Mouse (Mus musculus): ENCODE data around the gene Cops3.

Gene Cops3

GRCm38 (mm10) chr11:59810480-59811158 lies 29.0 kb downstream of the Cops3 start:
- DNase-seq = no peak

DNA sequence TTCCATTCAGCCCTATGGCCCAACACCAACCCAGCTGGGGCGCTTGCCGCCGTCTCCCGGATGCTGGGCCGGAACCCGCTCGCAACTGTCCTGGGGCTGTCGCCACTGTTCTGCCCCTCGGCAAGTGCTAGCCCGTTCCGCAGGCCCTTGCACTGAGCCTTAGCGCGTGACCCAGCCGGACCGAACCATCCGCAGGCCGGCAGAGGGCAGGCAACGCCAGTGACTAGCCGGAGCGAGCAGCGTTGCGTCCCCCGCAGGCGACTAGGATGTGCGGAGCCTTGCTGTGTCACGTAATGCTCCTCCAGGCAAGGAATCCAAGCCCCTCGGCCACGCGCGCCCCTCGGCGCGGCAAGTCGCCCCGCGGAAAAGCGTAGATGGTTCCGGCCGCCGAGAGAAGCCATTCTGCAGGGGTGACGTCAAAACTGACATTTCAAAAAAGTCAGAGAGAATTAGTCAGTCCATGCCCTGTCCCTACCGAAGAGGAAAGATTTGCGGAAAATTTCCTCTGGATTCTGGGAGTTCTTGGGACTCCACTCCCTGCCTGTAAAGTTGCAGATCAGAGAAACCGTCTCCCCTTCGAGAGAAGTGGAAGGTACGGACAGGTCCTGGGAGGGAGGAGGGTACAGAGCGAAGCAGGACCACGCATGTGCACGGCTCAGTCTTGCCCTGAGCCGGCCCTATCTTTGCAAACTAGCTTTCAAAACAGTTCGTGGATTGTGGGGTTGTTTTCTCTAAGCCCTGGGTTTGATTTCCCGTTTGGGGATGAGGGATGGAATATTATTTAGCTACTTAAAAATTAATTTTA lies 29.8 kb downstream of the Cops3 start, which contains the start of gene Flcn:
TSS of gene Flcn (minus strand) at position 347 of the 805 bp plus-strand sequence.
- DNase-seq = peak; percentile 90

DNA sequence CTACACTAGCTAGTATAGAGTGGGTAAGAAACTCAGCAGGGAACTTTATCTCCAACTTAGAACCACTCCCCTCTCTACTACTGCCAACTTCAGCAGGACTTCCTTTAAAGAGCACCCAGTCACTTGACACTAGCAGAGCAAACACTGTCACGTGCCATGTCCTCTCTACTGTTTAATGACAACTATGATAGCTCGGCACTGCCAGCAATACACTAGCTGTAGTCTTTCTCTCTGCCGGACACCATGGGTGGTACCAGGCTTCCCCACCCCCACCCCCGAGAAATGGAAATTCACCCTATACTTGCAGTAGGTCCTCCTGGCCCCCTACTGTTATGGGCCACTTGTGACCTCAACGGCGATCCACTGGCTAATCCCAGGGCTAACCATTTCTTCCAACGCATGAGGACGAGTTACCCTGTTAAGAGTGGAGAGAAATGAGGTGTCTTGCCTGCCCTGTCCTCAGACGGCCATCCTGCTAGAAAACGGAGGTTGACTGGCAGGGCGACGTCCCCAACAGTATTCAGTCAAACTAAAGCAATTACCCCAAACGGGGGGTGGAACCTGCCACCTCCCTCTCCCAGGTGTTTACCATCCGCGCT lies 30.5 kb downstream of the Cops3 start:
- DNase-seq = peak; percentile 67

- DNase-seq = no peak
Measured at GRCm38 (mm10) chr11:59808170-59808960, 31.3 kb downstream of the Cops3 start.

DNA sequence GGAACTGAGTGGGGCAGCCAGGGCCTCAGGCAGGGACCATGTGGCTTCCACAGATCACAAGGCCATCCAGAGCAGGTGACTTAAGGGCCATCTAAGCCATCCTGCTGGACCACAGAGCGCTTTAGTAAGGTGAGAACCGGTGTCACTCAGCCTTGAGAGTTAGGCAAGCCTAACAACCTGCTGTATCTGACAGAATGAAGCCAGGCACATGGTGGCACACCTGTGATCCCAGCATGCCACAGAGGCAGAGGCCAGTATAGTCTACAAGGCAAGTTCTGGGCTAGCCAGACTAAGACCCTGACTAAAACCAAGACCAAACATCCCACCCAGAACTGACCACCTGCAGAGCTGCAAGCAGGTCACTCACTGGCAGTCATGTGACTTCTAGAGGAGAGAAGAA lies 34.0 kb downstream of the Cops3 start:
- DNase-seq = no peak

DNA sequence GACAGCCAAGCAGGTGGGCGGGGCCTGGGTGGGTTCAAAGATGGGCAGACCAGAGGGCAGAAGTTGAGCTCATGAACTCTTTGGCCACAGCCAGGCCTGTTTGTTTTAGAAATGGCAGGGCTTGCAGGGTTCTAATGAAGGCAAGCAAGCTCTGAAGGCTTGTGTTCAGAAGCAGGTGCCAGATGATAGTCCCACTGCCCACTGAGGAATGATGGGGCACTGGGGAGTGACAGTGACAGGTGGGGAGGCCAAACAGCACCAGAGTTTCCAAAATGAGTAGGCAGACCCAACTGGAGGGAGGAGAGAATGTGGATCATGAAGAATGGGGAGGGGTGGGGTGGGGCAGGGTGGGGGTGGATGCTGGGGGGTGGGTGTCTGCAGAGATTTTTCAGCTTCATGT lies 34.4 kb downstream of the Cops3 start:
- DNase-seq = no peak

DNA sequence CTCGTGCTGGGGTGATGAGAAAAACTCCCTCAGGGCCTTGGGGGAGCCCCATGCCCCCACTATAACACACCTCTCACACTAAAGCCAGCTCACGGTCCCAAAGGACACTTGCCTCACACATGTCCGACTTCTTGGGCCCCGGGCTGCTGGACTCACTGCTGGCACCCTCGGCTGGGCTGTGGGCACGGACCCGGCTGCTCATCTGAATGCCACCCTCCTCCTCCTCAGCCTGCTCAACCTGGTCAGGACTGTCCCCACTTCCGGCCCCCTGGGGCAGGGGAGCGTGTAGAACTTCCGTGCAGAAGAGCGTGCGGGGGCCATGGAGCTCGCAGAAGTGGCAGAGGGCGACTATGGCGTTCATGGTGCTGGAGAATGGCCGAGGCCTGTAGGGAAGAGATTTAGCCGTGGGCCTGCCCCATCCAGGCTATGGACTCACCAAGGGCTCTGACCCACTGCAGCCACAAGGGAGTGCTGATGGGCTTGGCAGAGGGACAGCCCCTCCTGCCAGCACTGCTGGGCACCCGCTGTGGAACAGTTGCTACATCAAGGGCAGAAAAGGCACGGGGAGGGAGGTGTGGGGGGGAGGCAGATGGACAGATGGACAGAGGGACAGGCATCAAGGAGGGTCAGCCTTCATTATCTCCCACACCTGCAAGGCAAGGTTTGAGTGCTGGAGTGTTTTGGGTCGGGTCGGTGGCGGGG lies 35.1 kb downstream of the Cops3 start:
- no peak for DNase-seq

DNA sequence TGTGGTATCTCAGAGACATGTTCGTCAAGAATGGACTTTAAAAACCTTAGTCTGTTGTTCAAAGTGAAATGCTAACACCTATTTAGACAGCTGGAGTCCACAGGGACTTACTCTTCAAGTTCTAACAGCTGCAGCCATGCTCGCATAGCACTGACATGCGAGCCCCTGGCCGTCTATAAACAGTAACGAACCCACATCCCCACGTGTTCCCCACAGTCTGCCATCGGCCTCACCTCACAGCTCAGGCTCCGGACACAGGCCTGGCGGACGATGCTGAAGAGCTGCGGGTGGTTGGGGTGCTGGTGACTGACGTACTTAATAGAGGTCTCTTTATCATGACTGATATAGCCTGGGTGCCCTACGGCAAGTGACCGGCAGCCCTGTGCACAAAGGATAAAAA lies 36.1 kb downstream of the Cops3 start:
- DNase-seq = no peak

DNA sequence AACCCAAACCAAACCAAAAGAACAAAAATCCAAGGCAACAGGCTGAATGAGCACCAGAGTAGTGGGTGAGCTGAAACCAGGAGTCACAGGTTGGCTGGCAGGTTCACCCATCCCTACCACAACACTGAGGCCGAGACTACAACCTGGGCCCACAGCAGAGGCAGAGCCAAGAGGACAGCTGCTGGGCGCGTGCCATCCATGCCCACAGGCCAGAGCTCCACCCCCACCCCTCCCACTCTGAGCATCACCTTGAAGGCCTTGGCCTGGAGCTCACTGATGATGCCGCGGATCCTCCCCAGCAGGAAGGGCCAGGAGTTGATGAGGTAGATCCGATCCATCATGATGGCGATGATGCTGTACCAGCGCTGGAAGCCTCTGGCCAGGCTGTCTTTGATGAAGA lies 37.8 kb downstream of the Cops3 start:
- no peak for DNase-seq

DNA sequence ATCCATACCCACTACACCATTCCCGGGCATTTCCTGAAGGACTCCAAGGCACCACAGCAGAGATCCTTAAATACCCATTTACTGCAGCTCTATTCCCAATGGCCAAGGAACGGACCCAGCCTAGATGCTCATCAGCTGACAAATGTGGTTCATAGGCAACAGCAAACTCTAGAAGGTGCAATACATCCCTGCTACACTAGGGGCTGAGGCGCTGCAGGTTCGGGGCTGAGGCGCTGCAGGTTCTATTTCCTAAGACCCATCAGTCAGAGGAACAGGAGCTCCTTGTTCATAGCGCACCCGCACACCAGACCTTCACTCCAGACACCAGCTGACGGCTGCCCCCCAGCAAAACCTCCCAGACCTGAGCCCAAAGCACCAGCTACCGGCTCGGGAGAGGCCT lies 39.2 kb downstream of the Cops3 start:
- no peak for DNase-seq

DNA sequence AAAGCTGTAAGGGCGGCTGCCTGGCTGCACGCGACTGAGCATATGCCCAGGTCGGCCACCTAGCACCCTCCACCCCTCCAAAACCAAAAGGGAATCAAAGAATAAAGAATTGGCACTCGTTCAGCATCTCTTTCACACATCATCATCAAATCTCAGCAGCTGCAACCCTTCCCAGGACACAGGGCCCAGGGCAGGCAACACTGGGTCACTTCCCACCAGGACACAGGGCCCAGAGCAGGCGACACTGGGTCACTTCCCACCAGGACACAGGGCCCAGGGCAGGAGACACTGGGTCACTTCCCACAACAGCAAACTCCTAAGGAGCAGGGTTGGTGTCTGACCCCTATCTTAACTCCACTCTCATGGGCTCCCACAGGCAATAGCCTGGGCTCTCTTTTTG lies 46.2 kb downstream of the Cops3 start:
- DNase-seq = no peak

GRCm38 (mm10) chr11:59789311-59789710 lies 50.3 kb downstream of the Cops3 start:
- no peak for DNase-seq

- peak; percentile 73 for DNase-seq
Measured at GRCm38 (mm10) chr11:59787199-59787781, 52.3 kb downstream of the Cops3 start, which contains the start of gene Pld6. TSS of gene Pld6 (minus strand) at chr11:59787645.

DNA sequence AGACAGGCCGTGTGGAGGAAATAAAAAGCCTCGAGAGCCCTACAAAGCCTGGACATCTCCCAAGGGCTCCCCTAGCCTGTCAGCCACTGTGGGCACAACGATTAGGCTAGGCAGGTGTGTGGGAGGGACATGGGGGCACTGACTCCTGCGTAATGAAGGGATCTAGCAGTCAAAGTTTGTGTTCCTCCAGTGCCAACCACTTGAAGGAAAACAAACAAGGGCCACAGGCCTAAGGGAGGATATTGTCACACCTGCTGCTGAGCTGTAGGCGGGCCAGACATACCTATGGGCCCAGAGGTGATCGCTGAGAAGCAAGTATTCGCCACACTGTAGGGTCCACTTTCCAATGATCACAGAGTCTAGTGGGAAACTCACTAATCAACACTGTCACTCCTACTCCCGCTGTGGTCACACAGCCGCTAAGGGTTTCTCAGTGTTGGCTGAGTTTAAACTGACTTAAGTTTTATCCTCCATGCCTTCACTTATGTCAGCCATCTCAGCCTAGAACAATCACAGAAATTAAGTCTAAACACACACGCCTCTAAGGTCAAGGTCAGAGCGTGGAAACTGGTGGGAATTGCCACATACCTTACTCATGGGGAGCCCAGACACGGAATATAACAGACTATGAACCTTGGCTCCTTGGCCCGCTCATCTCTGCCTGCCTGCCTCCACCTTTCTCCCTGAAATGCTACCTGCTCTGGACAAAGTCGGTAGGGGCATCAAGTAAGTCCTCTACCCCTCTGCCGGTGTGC lies 53.0 kb downstream of the Cops3 start:
- no peak for DNase-seq

DNA sequence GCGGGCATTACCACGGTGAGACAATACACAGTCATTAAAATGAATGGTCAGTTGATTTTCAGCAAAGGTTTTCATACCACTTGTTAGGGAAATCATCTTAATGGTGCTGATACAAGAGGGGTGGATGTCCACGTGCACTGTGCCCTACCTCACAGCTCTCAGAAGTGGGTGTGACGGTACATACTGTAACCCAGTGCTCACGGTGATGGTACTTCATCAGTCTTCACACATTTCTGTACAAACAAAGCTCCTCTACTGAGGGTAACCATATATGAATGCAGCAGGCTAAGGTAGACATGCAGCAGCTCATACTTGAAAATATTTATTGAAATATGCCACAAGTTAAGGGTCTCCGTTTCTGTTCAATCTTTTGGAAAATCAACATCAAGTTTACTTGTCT lies 56.0 kb downstream of the Cops3 start:
- no peak for DNase-seq

DNA sequence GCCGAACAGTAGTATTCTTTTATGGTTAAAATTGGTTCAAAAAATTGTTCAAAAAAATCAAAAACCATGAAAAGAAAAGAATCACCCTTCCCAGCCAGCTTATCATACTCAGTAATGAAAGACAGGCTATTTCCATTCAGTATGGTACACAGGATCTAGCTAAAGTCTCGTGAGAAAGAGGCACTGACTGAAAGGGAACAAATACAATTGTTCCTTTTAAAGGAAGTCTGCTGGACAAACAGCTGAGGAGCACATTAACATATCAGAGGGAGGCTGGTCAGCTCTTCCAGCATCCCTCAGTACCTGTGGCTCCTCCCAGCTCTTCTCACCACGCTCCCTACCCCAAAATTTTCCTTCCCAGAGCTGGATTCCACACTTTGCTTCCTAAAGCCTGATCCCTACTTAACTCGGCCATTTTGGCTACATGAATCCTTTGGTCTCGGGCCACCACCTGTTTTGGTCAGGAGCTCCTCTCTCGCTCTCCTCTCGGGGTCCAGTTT lies 57.5 kb downstream of the Cops3 start:
- no peak for DNase-seq

- no peak for DNase-seq
Measured at GRCm38 (mm10) chr11:59780241-59780640, 59.4 kb downstream of the Cops3 start.

GRCm38 (mm10) chr11:59779406-59779805 lies 60.2 kb downstream of the Cops3 start:
- peak; percentile 31 for DNase-seq

- DNase-seq = no peak
Measured at GRCm38 (mm10) chr11:59778874-59779223, 60.8 kb downstream of the Cops3 start.

DNA sequence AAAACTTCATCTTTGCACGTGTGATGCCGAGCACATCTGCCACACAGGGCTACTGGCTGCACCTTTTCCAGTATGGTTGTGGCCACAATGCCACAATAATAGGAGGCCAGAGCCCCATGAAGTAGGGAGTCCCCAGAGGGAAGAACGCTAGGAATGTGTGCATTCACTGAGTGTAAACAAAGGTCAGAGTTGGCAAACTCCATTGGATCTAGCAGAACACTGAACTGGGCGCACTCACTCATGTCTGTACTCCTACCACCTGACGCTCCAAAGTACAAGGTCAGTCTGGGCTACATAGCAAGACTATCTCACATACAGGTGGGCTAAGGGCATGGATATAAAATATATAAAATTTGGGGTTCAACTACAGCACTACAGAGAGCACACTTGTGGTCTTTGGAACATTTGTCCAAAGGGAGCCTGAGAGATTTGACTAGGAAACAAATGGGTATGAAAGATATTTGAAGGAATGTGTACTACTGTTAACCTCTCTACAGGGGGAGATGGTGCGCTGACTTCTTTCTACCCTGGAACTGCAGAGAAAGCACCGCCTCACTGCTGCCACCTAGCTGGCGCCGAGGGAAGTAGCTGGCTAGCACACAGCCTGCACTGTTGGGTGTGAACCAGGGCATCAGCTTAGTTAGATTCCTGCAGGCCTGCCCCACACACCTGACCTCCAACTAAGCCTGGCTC lies 61.3 kb downstream of the Cops3 start:
- DNase-seq = peak; percentile 80
